Mouse (Mus musculus): ENCODE data around the gene Mybl2.

Gene Mybl2

DNA sequence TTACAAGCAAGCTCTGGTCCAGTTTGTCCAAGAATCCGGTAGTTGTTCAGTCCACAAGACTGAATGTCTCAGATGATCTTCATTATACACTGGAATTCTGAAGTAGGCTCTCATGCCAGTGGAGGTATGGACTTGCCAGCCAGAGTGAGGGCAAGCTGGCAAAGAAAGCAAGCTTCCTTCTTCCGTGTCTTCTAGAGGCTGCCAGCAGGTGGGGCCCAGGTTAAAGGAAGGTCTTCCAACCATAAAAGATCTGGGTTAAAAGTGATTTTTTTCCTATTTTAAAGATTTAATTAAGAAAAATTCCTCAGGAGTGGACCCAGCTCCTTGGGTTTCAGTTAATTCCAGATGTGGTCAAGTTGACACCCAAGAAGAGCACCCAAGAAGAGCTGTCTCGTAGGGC, 15.7 kb downstream of the Mybl2 start:
- in situ Hi-C loops (cut with MboI, MseI), result loop anchor here (25.0 kb wide), 1 partner anchor 1817 kb away; the partner anchor contains the start of gene Pcif1

- in situ Hi-C loops (cut with MboI, MseI), result loop anchor here (25.0 kb wide), 1 partner anchor 1816 kb away; the partner anchor contains the start of gene Pcif1
Observed at GRCm38 (mm10) chr2:163071590-163071989, 17.1 kb downstream of the Mybl2 start.

GRCm38 (mm10) chr2:163073023-163073757, 18.7 kb downstream of the Mybl2 start:
- in situ Hi-C loops (cut with MboI, MseI), result loop anchor here (25.0 kb wide), 1 partner anchor 1814 kb away; the partner anchor contains the start of gene Pcif1

GRCm38 (mm10) chr2:163074006-163074405, 19.5 kb downstream of the Mybl2 start:
- in situ Hi-C loops (cut with MboI, MseI), result loop anchor here (25.0 kb wide), 1 partner anchor 1813 kb away; the partner anchor contains the start of gene Pcif1

- in situ Hi-C loops (cut with MboI, MseI), result loop anchor here (25.0 kb wide), 1 partner anchor 1812 kb away; the partner anchor contains the start of gene Pcif1
Observed at GRCm38 (mm10) chr2:163074808-163075207, 20.3 kb downstream of the Mybl2 start.

GRCm38 (mm10) chr2:163075234-163075633, 20.7 kb downstream of the Mybl2 start:
- in situ Hi-C loops (cut with MboI, MseI), result no loop called here

DNA sequence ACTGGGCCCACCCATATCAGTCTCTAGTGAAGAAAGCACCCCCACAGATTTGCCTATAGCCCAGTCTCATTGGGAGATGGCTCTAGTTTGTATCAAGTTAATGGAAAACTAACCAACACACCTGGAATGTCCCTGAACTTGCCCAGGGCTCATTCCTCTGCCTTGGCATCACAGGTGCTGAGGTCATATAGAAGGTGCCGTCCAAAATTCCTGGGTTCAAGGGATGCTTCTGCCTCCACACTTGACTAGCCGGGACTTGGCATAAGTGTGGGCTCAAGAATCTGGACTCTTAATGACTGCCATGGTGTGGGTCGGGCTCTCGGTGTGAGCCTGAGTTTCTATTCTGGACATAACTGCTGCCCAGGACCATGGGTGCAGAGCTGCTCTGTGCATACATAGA, 24.6 kb downstream of the Mybl2 start:
- in situ Hi-C loops (cut with MboI, MseI), result no loop called here

DNA sequence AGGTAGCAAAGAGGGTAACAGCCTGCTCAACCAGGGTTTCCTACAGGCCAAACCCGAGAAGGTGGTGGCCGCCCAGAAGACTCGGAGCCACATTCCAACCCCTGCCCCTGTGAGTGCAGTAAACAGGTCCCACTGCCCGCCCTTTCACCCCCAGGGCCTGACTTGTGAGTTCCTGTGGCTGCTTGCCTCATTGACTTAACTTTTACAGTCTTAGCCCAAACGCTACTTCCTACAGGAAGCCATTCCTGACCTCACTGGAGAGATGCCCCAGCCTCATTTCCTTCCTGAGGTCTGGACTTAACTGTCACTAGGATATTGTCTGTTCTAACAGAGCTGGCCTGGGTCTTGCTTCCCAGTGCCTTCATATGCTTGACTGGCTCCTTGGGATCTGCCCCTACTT, 28.1 kb downstream of the Mybl2 start:
- in situ Hi-C loops (cut with MboI, MseI), result no loop called here

DNA sequence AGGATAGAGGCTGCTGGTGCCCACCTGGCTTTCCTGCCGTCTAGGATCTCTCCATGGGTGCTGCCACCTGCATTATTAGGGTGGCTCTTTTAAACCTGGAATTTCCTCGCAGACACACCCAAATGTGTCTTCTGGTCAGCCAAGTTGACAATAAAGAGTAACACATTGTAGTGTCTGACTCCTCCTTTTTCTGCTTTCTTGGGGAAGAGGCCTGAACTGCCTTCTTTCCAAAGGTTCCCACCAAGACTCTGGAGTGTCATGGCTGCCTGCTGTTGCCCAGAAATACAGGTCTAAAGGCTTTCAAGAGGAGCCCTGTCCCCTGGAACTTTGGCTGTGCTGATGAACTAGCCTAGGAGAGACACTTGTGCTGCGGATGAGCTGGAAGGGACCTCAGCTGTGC, 30.0 kb downstream of the Mybl2 start:
- in situ Hi-C loops (cut with MboI, MseI), result no loop called here

- in situ Hi-C loops (cut with MboI, MseI), result no loop called here
Observed at GRCm38 (mm10) chr2:163085047-163085446, 30.6 kb downstream of the Mybl2 start.

DNA sequence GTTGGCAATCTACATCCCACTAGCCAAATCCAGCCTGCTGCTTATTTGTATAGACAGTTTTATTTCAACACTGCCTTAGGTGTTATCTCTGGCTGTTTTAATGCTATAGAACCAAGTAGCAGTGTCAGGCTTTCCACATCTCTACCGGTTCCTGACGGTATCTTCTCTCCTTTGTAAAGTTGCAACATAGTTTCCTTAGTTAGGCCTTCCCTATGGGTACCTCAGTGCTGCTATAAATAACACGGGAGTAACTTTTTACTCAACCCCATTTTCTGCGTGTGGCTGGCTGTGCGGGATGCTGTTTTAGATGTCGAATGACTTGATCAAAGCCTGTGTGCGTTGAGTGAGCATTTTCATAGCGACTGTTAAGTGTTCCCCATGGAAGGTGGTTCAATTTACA, 32.1 kb downstream of the Mybl2 start:
- in situ Hi-C loops (cut with MboI, MseI), result no loop called here

- in situ Hi-C loops (cut with MboI, MseI), result no loop called here
Observed at GRCm38 (mm10) chr2:163087728-163088127, 33.2 kb downstream of the Mybl2 start, which contains the start of gene Gtsf1l. Gene Gtsf1l (minus strand): TSS chr2:163087855.

- in situ Hi-C loops (cut with MboI, MseI), result loop anchor here (10.0 kb wide), 1 partner anchor 165 kb away; no protein-coding TSS in a partner anchor
Observed at GRCm38 (mm10) chr2:163089475-163090123, 35.1 kb downstream of the Mybl2 start.

GRCm38 (mm10) chr2:163094909-163095308, 40.4 kb downstream of the Mybl2 start:
- in situ Hi-C loops (cut with MboI, MseI), result loop anchor here (5.0 to 10.0 kb wide), 2 partner anchors 170 to 237 kb away; no protein-coding TSS in a partner anchor

GRCm38 (mm10) chr2:163095784-163096183, 41.3 kb downstream of the Mybl2 start:
- in situ Hi-C loops (cut with MboI, MseI), result loop anchor here (5.0 to 10.0 kb wide), 2 partner anchors 171 to 237 kb away; no protein-coding TSS in a partner anchor

- in situ Hi-C loops (cut with MboI, MseI), result loop anchor here (5.0 to 10.0 kb wide), 3 partner anchors 102 to 232 kb away; partner anchors contain the start of gene Tox2
Observed at GRCm38 (mm10) chr2:163099919-163100318, 45.4 kb downstream of the Mybl2 start.

GRCm38 (mm10) chr2:163100551-163100950, 46.1 kb downstream of the Mybl2 start:
- in situ Hi-C loops (cut with MboI, MseI), result loop anchor here (5.0 kb wide), 1 partner anchor 102 kb away; the partner anchor contains the start of gene Tox2

DNA sequence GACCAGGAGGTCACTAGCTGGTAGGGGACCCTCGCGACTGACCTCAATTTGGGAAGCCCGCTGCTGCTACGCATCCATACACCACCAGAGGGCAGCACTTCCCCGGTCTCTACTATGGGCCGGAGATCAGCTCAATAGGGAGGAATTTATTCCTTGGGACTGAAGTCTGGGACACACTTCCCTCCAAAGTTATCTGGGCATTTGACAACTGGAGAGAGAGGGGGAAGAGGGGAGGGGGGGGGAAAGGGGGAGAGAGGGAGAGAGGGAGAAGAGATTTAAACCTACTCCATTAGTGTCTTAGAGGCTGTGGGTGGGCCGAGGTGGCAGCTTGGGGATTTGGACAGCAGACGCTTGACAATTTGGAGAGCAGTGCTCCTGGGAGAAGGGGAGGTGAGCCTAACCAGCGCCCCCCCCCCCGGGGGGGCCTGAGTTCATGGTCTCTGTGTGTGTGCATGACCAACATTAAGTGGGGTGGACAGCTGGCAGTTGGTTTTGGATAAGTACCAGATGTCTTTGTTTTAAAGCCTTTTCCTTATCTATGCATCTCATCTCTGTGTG, 47.2 kb downstream of the Mybl2 start:
- in situ Hi-C loops (cut with MboI, MseI), result loop anchor here (5.0 kb wide), 1 partner anchor 101 kb away; the partner anchor contains the start of gene Tox2

- in situ Hi-C loops (cut with MboI, MseI), result loop anchor here (5.0 kb wide), 1 partner anchor 100 kb away; the partner anchor contains the start of gene Tox2
Observed at GRCm38 (mm10) chr2:163102216-163102615, 47.7 kb downstream of the Mybl2 start.

GRCm38 (mm10) chr2:163102900-163103653, 48.6 kb downstream of the Mybl2 start:
- in situ Hi-C loops (cut with MboI, MseI), result loop anchor here (5.0 kb wide), 1 partner anchor 99 kb away; the partner anchor contains the start of gene Tox2

Data from regulatory T cell (primary cell).